Mouse (Mus musculus) cortical plate, adult 2 months (tissue): Measurements from ENCODE around the gene Ifi207.
"Not testable (repeated sequence)": the region's sequence is repeated elsewhere in the genome, so short reads cannot be mapped to it uniquely, and the experiment has no call there.

ENCODE experiments used
- CTCF ChIP-seq: fragments of 200-500 bp; IDR thresholded peaks from 2 replicates; pipeline ENCODE4 v1.5.1; 2011; ENCODE audit warnings: mild to moderate bottlenecking, control low read depth, low read length; ENCODE audit not compliant: insufficient read depth; ENCODE audit errors: extremely low read depth
- POLR2A ChIP-seq: fragments of 200-500 bp; IDR thresholded peaks from 2 replicates; pipeline ENCODE4 v1.6.1; 2011; ENCODE audit warnings: mild to moderate bottlenecking, low read length, control low read depth; ENCODE audit not compliant: insufficient read depth; ENCODE audit errors: extremely low read depth

GRCm38 (mm10) chr1:173673458-173674097, 68.0 kb downstream of the Ifi207 start, which contains the start of gene Ifi208:
- not testable (repeated sequence) for TF ChIP-seq POLR2A, CTCF
